9 mouse cellular contexts compared by ENCODE assay signal in genomic region chr8:120683602-120684001, GRCm38 (mm10). TPM values are rescaled to one million over a fixed set of nuclear protein-coding genes. Genes with fewer than 3 reads are reported as not detected.
A peak's percentile ranks its signal among the peaks of the same experiment; 100 is the strongest.
DNase-seq lines count a peak whose midpoint lies in the region; ATAC-seq and TF ChIP-seq lines count a peak whose summit lies in the region.
"Had no signal": no experiment of that assay in that cellular context is flagged by ENCODE, and none has a peak within 500 bp of the region (broad histone marks: within the 10 kb centered on the region; RNA-seq: fewer than 3 reads in every experiment).

No protein-coding gene starts in this region.

- no peaks in the 10 kb centered on the region for H3K36me3 ChIP-seq in kidney, embryonic 16.5 days (ENCODE audit: insufficient read depth, low read length)
- H3K36me3 ChIP-seq in ES-Bruce4 (ENCODE audit: control insufficient read depth, insufficient read depth, low read length, poor library complexity, severe bottlenecking): no peaks in the 10 kb centered on the region
- no peaks in the 10 kb centered on the region for H3K36me3 ChIP-seq in heart, postnatal 0 days (replicated peaks; ENCODE audit: control insufficient read depth, insufficient read depth, low read length)
- H3K36me3 ChIP-seq in liver, embryonic 11.5 days (ENCODE audit: control insufficient read depth, insufficient read depth, low read length): no peaks in the 10 kb centered on the region

- peaks cover 2% of the 10 kb centered on the region; the same call in 1 of the 2 replicates for H3K4me1 ChIP-seq in kidney, embryonic 16.5 days (ENCODE audit: insufficient read depth, low read length)
- no peaks in the 10 kb centered on the region for H3K4me1 ChIP-seq in ES-Bruce4 (ENCODE audit: control insufficient read depth, insufficient read depth, low read length)
- no peaks in the 10 kb centered on the region for H3K4me1 ChIP-seq in heart, postnatal 0 days (ENCODE audit: control insufficient read depth, insufficient read depth)
- H3K4me1 ChIP-seq in liver, embryonic 11.5 days (replicated peaks; ENCODE audit: control insufficient read depth, insufficient read depth, low read length): peaks cover 14% of the 10 kb centered on the region

- WGBS in kidney, embryonic 16.5 days: 16% methylated on average over 10 of the region's 10 CpGs
- 12% methylated on average over 10 of the region's 10 CpGs for WGBS in heart, postnatal 0 days
- WGBS in liver, embryonic 11.5 days: 16% methylated on average over 10 of the region's 10 CpGs

- H3K9me3 ChIP-seq in kidney, embryonic 16.5 days (ENCODE audit: low read length): no peaks in the 10 kb centered on the region
- no peaks in the 10 kb centered on the region for H3K9me3 ChIP-seq in ES-Bruce4 (replicated peaks; ENCODE audit: control insufficient read depth, insufficient read depth, low read length, poor library complexity, severe bottlenecking)
- H3K9me3 ChIP-seq in heart, postnatal 0 days (replicated peaks; ENCODE audit: control insufficient read depth, low read length): no peaks in the 10 kb centered on the region
- H3K9me3 ChIP-seq in liver, embryonic 11.5 days (ENCODE audit: control insufficient read depth, low read length): no peaks in the 10 kb centered on the region

- no peak overlapping the region for H3K9ac ChIP-seq in kidney, embryonic 16.5 days (replicated peaks; ENCODE audit: low read length)
- H3K9ac ChIP-seq in ES-Bruce4 (ENCODE audit: low read depth, poor library complexity, severe bottlenecking): no peak overlapping the region
- no peak overlapping the region for H3K9ac ChIP-seq in heart, postnatal 0 days (replicated peaks; ENCODE audit: low read depth, low read length)
- no peak overlapping the region for H3K9ac ChIP-seq in liver, embryonic 11.5 days (ENCODE audit: low read depth, low read length)

- H3K27me3 ChIP-seq in kidney, embryonic 16.5 days (ENCODE audit: insufficient read depth, low read length): no peaks in the 10 kb centered on the region
- H3K27me3 ChIP-seq in ES-Bruce4 (ENCODE audit: control insufficient read depth, insufficient read depth, low read length, poor library complexity, severe bottlenecking): no peaks in the 10 kb centered on the region
- 0 out of 2 replicates have a peak, but pooled peaks cover 7% of the 10 kb centered on the region for H3K27me3 ChIP-seq in heart, postnatal 0 days (ENCODE audit: control insufficient read depth, insufficient read depth, low read length)
- peaks cover 2% of the 10 kb centered on the region; the same call in 1 of the 2 replicates for H3K27me3 ChIP-seq in liver, embryonic 11.5 days (replicated peaks; ENCODE audit: control insufficient read depth, insufficient read depth, low read length)

- 0 out of 2 replicates have a peak, but pooled peaks have one; percentile 41 for TF ChIP-seq EP300 in ES-Bruce4 (IDR thresholded peaks at IDR 0.05; ENCODE audit: insufficient read depth, low read depth, low read length)
- TF ChIP-seq EP300 in heart, postnatal 0 days (IDR thresholded peaks at IDR 0.05; ENCODE audit: low read depth): no peak

- H3K4me3 ChIP-seq in kidney, embryonic 16.5 days (ENCODE audit: low read length): no peak overlapping the region
- H3K4me3 ChIP-seq in ES-Bruce4 (ENCODE audit: low read depth, low read length): peak overlapping the region; percentile 36
- no peak overlapping the region for H3K4me3 ChIP-seq in heart, postnatal 0 days (ENCODE audit: low read depth, low read length)
- no peak overlapping the region for H3K4me3 ChIP-seq in liver, embryonic 11.5 days (ENCODE audit: low read depth, low read length)
- H3K4me3 ChIP-seq: erythroblast, embryonic 14.5 days had no signal

- peak; percentile 96 for TF ChIP-seq CTCF in ES-Bruce4 (IDR thresholded peaks at IDR 0.05; ENCODE audit: low read depth, low read length)
- TF ChIP-seq CTCF in heart, postnatal 0 days (IDR thresholded peaks at IDR 0.05; ENCODE audit: low read depth): peak; percentile 83

- TF ChIP-seq POLR2A in ES-Bruce4 (IDR thresholded peaks at IDR 0.05; ENCODE audit: insufficient read depth, low read length): no peak

- ATAC-seq in kidney, embryonic 16.5 days (ENCODE audit: low FRiP score, low TSS enrichment): no peak
- ATAC-seq in heart, postnatal 0 days (ENCODE audit: insufficient read depth, low read depth): peak; percentile 72
- ATAC-seq in liver, embryonic 11.5 days (replicated peaks; ENCODE audit: low FRiP score): peak; percentile 56

- peak; percentile 68 for DNase-seq in kidney, adult 11 months
- DNase-seq in c-Kit-positive CD71-positive TER-119-negative erythroid progenitor cells, embryonic 14.5 days (ENCODE audit: low read depth): peak; percentile 45
- DNase-seq in heart, postnatal 0 days (ENCODE audit: low spot score): peak; percentile 60
- peak; percentile 65 for DNase-seq in liver, embryonic 11.5 days (ENCODE audit: low spot score)
- peak; percentile 78 for DNase-seq in ovary, postnatal 36 days (ENCODE audit: low spot score)
- peak; percentile 79 for DNase-seq in urinary bladder, postnatal 14 days (ENCODE audit: low spot score)

- H3K4me2 ChIP-seq in kidney, embryonic 16.5 days (replicated peaks; ENCODE audit: low read depth, low read length): no peak overlapping the region
- H3K4me2 ChIP-seq in heart, postnatal 0 days (ENCODE audit: low read depth, low read length): no peak overlapping the region
- no peak overlapping the region for H3K4me2 ChIP-seq in liver, embryonic 11.5 days

- H3K27ac ChIP-seq in kidney, embryonic 16.5 days (ENCODE audit: low read length): no peak overlapping the region
- H3K27ac ChIP-seq in ES-Bruce4 (ENCODE audit: insufficient read depth, low read length): no peak overlapping the region
- H3K27ac ChIP-seq in heart, postnatal 0 days (ENCODE audit: low read depth): no peak overlapping the region
- no peak overlapping the region for H3K27ac ChIP-seq in liver, embryonic 11.5 days (ENCODE audit: low read depth, low read length)

RNA-seq across cellular contexts. Expression of gene Emc8, which starts 15.2 kb away (rescaled TPM):
- 253 and 262 TPM in 2 replicates for polyA plus RNA-seq in kidney, embryonic 16.5 days (2015; fragmentation: Nextera tagmentation; extraction: Ambion mirVana)
- polyA plus RNA-seq in ES-Bruce4 (2011; ENCODE audit: insufficient read depth, insufficient read length, low read depth, missing spikeins): 124 and 141 TPM in 2 replicates
- 45.4 and 110 TPM in 2 replicates for total RNA-seq in heart, postnatal 0 days (2014; rRNA removed; ENCODE audit: low replicate concordance)
- polyA plus RNA-seq in heart, postnatal 0 days (2015; fragmentation: Nextera tagmentation; extraction: Ambion mirVana): 127 and 134 TPM in 2 replicates
- polyA plus RNA-seq in liver, embryonic 11.5 days (2014; fragmentation: Nextera tagmentation; extraction: Ambion mirVana): 265 and 295 TPM in 2 replicates

RNA-seq across cellular contexts. Expression of gene Cox4i1, which starts 15.6 kb away (rescaled TPM):
- polyA plus RNA-seq in kidney, embryonic 16.5 days (2015; fragmentation: Nextera tagmentation; extraction: Ambion mirVana): 1,211 and 1,278 TPM in 2 replicates
- 605 and 624 TPM in 2 replicates for polyA plus RNA-seq in ES-Bruce4 (2011; ENCODE audit: insufficient read depth, insufficient read length, low read depth, missing spikeins)
- 1,751 and 2,021 TPM in 2 replicates for total RNA-seq in heart, postnatal 0 days (2014; rRNA removed; ENCODE audit: low replicate concordance)
- 4,528 and 4,822 TPM in 2 replicates for polyA plus RNA-seq in heart, postnatal 0 days (2015; fragmentation: Nextera tagmentation; extraction: Ambion mirVana)
- polyA plus RNA-seq in liver, embryonic 11.5 days (2014; fragmentation: Nextera tagmentation; extraction: Ambion mirVana): 1,052 and 1,118 TPM in 2 replicates

RNA-seq across cellular contexts. Expression of gene Gm27021, which starts 15.7 kb away (rescaled TPM):
- 3.4 and 4.2 TPM in 2 replicates for polyA plus RNA-seq in kidney, embryonic 16.5 days (2015; fragmentation: Nextera tagmentation; extraction: Ambion mirVana)
- polyA plus RNA-seq in ES-Bruce4 (2011; ENCODE audit: insufficient read depth, insufficient read length, low read depth, missing spikeins): not detected in 2 replicates
- total RNA-seq in heart, postnatal 0 days (2014; rRNA removed; ENCODE audit: low replicate concordance): 1.1 TPM in 1 of 2 replicates, not detected in the other
- polyA plus RNA-seq in heart, postnatal 0 days (2015; fragmentation: Nextera tagmentation; extraction: Ambion mirVana): 0.63 and 5.4 TPM in 2 replicates
- polyA plus RNA-seq in liver, embryonic 11.5 days (2014; fragmentation: Nextera tagmentation; extraction: Ambion mirVana): 0.69 and 2.4 TPM in 2 replicates

RNA-seq across cellular contexts. Expression of gene 1190005I06Rik, which starts 36.2 kb away (rescaled TPM):
- 2.3 and 2.4 TPM in 2 replicates for polyA plus RNA-seq in kidney, embryonic 16.5 days (2015; fragmentation: Nextera tagmentation; extraction: Ambion mirVana)
- 12.4 and 17.7 TPM in 2 replicates for polyA plus RNA-seq in ES-Bruce4 (2011; ENCODE audit: insufficient read depth, insufficient read length, low read depth, missing spikeins)
- total RNA-seq in heart, postnatal 0 days (2014; rRNA removed; ENCODE audit: low replicate concordance): 0.80 and 1.9 TPM in 2 replicates
- polyA plus RNA-seq in heart, postnatal 0 days (2015; fragmentation: Nextera tagmentation; extraction: Ambion mirVana): 9.3 and 9.7 TPM in 2 replicates
- 1.6 and 4.1 TPM in 2 replicates for polyA plus RNA-seq in liver, embryonic 11.5 days (2014; fragmentation: Nextera tagmentation; extraction: Ambion mirVana)

RNA-seq across cellular contexts. Expression of gene Irf8, which starts 52.6 kb away (rescaled TPM):
- polyA plus RNA-seq in kidney, embryonic 16.5 days (2015; fragmentation: Nextera tagmentation; extraction: Ambion mirVana): 10.0 and 10.9 TPM in 2 replicates
- polyA plus RNA-seq in ES-Bruce4 (2011; ENCODE audit: insufficient read depth, insufficient read length, low read depth, missing spikeins): 0.91 and 1.4 TPM in 2 replicates
- 13.9 and 15.2 TPM in 2 replicates for total RNA-seq in heart, postnatal 0 days (2014; rRNA removed; ENCODE audit: low replicate concordance)
- polyA plus RNA-seq in heart, postnatal 0 days (2015; fragmentation: Nextera tagmentation; extraction: Ambion mirVana): 11.5 and 12.2 TPM in 2 replicates
- polyA plus RNA-seq in liver, embryonic 11.5 days (2014; fragmentation: Nextera tagmentation; extraction: Ambion mirVana): 10.5 and 12.3 TPM in 2 replicates
